Mouse (Mus musculus): ENCODE results near the gene Olfr140.

The Olfr140 gene

GRCm38 (mm10) chr2:90063494-90063893, at the start of gene Olfr140:
TSS of gene Olfr140 (minus strand) at chr2:90063594.
- no peak for DNase-seq (ENCODE audit: low read depth)

- no peak for DNase-seq (ENCODE audit: low read depth)
Observed at GRCm38 (mm10) chr2:90070065-90070464, 6.7 kb upstream of the Olfr140 start.

GRCm38 (mm10) chr2:90035037-90035436, 28.4 kb downstream of the Olfr140 start, which contains the start of gene Olfr1265:
TSS of gene Olfr1265 (plus strand) at chr2:90035337.
- DNase-seq (ENCODE audit: low read depth): no peak

GRCm38 (mm10) chr2:90025477-90025876, 37.9 kb downstream of the Olfr140 start, which contains the start of gene Olfr1264:
TSS of gene Olfr1264 (minus strand) at chr2:90025577.
- no peak for DNase-seq (ENCODE audit: low read depth)

GRCm38 (mm10) chr2:90011831-90012230, 51.6 kb downstream of the Olfr140 start, which contains the start of gene Olfr1263:
TSS of gene Olfr1263 (plus strand) at chr2:90012131.
- DNase-seq (ENCODE audit: low read depth): no peak

GRCm38 (mm10) chr2:89999845-90000244, 63.5 kb downstream of the Olfr140 start, which contains the start of gene Olfr1262:
TSS of gene Olfr1262 (plus strand) at chr2:90000145.
- DNase-seq (ENCODE audit: low read depth): no peak

Data from NIH3T3 (cell line).